8 mouse cellular contexts compared by ENCODE assay signal in the genomic region with DNA sequence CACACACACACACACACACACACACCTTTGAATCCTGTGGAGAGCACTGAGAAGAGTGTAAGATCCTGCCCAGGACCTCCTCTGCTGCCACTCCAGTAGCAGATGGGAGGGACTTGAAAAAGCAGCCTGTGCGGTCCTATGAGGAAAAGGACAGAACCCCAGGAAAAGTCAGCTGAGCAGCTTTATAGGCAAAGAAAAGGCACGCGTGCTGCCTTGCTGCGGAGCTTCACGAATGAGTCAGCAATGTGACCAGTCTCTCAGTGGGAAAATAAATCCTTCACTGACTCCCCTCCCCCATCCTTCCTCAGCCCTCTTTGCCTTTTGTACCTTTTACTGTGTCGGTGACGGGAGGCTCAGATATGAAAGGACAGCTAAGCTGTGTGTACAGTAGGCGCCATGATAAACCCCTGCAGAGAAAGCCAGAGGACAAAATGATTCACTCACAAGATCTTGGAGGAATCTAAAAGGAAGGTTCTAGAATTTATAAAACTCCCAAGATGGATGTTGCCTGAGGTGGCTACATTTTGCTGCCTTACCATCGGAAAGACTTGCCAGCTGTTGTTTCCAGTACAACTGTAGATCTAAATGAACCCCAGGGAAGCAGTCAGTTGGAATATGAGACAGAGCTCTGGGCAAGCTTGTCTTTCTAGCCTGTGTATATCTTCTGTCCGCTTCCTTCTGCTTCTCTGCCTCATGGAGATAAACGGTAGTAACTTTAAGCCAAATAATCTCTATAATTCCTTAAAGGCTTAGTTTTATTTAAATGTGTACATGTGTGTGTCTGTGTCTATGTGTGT. TPM values are rescaled to one million over a fixed set of nuclear protein-coding genes. Genes with fewer than 3 reads are reported as not detected.
A peak's percentile ranks its signal among the peaks of the same experiment; 100 is the strongest.
DNase-seq lines count a peak whose midpoint lies in the region; ATAC-seq and TF ChIP-seq lines count a peak whose summit lies in the region.

No protein-coding gene starts in this region.

- peak; percentile 17 to 58 for DNase-seq in adrenal gland, postnatal 36 days
- DNase-seq in adrenal gland, adult 18-20 months (ENCODE audit: low spot score in 2 of 2): no peak
- peak; percentile 9 for DNase-seq in lung, postnatal 36 days
- no peak for DNase-seq in lung, adult 2 months
- no peak for DNase-seq in thymus, postnatal 25 days
- DNase-seq in spleen, postnatal 36 days (ENCODE audit: low spot score in 2 of 2): no peak

- 65% methylated on average over 11 of the region's 11 CpGs for WGBS in lung, adult 2 months
- 33% methylated on average over 11 of the region's 11 CpGs for WGBS in kidney, embryonic 16.5 days
- 34% methylated on average over 11 of the region's 11 CpGs for WGBS in stomach, embryonic 15.5 days

- peak overlapping the region; percentile 65; the same call in 1 of the 2 replicates for H3K27ac ChIP-seq in kidney, embryonic 16.5 days (ENCODE audit: low read length)
- peak overlapping the region; percentile 46 for H3K27ac ChIP-seq in stomach, embryonic 15.5 days

- TF ChIP-seq CTCF in lung, adult 2 months (IDR thresholded peaks at IDR 0.05; ENCODE audit: insufficient read depth, low read length): no peak

- peak overlapping the region; percentile 16; the same call in 1 of the 2 replicates for H3K4me2 ChIP-seq in kidney, embryonic 16.5 days (replicated peaks; ENCODE audit: low read depth, low read length)
- peak overlapping the region; percentile 19; the same call in 1 of the 2 replicates for H3K4me2 ChIP-seq in stomach, embryonic 15.5 days

- H3K27me3 ChIP-seq in kidney, embryonic 16.5 days (ENCODE audit: insufficient read depth, low read length): no peaks in the 10 kb centered on the region
- no peaks in the 10 kb centered on the region for H3K27me3 ChIP-seq in stomach, embryonic 15.5 days (replicated peaks)

- no peaks in the 10 kb centered on the region for H3K4me1 ChIP-seq in lung, adult 2 months (ENCODE audit: control insufficient read depth, insufficient read depth, low read length)
- peaks cover 16% of the 10 kb centered on the region for H3K4me1 ChIP-seq in kidney, embryonic 16.5 days (ENCODE audit: insufficient read depth, low read length)
- peaks cover 8% of the 10 kb centered on the region; the same call in 1 of the 2 replicates for H3K4me1 ChIP-seq in stomach, embryonic 15.5 days

- H3K9me3 ChIP-seq in kidney, embryonic 16.5 days (ENCODE audit: low read length): peaks cover 6% of the 10 kb centered on the region; the same call in 1 of the 2 replicates
- H3K9me3 ChIP-seq in stomach, embryonic 15.5 days: no peaks in the 10 kb centered on the region

- 0 out of 2 replicates have a peak overlapping the region, but pooled peaks have one; percentile 19 for H3K9ac ChIP-seq in kidney, embryonic 16.5 days (replicated peaks; ENCODE audit: low read length)
- H3K9ac ChIP-seq in stomach, embryonic 15.5 days: no peak overlapping the region

- H3K36me3 ChIP-seq in kidney, embryonic 16.5 days (ENCODE audit: insufficient read depth, low read length): peaks cover 59% of the 10 kb centered on the region
- peaks cover 20% of the 10 kb centered on the region for H3K36me3 ChIP-seq in stomach, embryonic 15.5 days

- peak; percentile 67; the same call in 1 of the 2 replicates for ATAC-seq in kidney, embryonic 16.5 days (ENCODE audit: low FRiP score, low TSS enrichment)
- ATAC-seq in stomach, embryonic 15.5 days (ENCODE audit: insufficient read depth, low FRiP score, low read depth): peak; percentile 68

- no peak for TF ChIP-seq POLR2A in lung, adult 2 months (IDR thresholded peaks at IDR 0.05; ENCODE audit: borderline replicate concordance, extremely low read depth, low read depth, low read length)

- no peak overlapping the region for H3K4me3 ChIP-seq in lung, adult 2 months (replicated peaks; ENCODE audit: extremely low read depth, low read depth, low read length)
- no peak overlapping the region for H3K4me3 ChIP-seq in kidney, embryonic 16.5 days (ENCODE audit: low read length)
- no peak overlapping the region for H3K4me3 ChIP-seq in stomach, embryonic 15.5 days (replicated peaks)

RNA-seq across cellular contexts. Expression of gene Znhit6, which starts 26.6 kb away (rescaled TPM):
- total RNA-seq in adrenal gland, postnatal 36 days (2021): 10 to 100 TPM; 17.4 to 17.7 TPM
- 10 to 100 TPM; 13.0 to 17.6 TPM for total RNA-seq in adrenal gland, adult 18-20 months (2021)
- polyA plus RNA-seq in lung, adult 2 months (2012; rRNA removed): 1.8 and 4.2 TPM in 2 replicates
- 34.4 and 37.4 TPM in 2 replicates for polyA plus RNA-seq in kidney, embryonic 16.5 days (2015; fragmentation: Nextera tagmentation; extraction: Ambion mirVana)
- 29.8 and 30.2 TPM in 2 replicates for polyA plus RNA-seq in stomach, embryonic 15.5 days (2015; fragmentation: Nextera tagmentation; extraction: Ambion mirVana)

RNA-seq across cellular contexts. Expression of gene Ccn1, which starts 47.2 kb away (rescaled TPM):
- 10 to 100 TPM; 19.4 to 25.8 TPM for total RNA-seq in adrenal gland, postnatal 36 days (2021)
- 10 to 100 TPM; 12.8 to 37.4 TPM for total RNA-seq in adrenal gland, adult 18-20 months (2021)
- polyA plus RNA-seq in lung, adult 2 months (2012; rRNA removed): 79.9 and 102 TPM in 2 replicates
- 78.3 and 81.5 TPM in 2 replicates for polyA plus RNA-seq in kidney, embryonic 16.5 days (2015; fragmentation: Nextera tagmentation; extraction: Ambion mirVana)
- 39.7 and 45.1 TPM in 2 replicates for polyA plus RNA-seq in stomach, embryonic 15.5 days (2015; fragmentation: Nextera tagmentation; extraction: Ambion mirVana)

Comparison
In these comparisons a context has a peak if more than half of its experiments do, and no peak if none do; other contexts are left out.
1. DNase-seq: peak in adrenal gland, postnatal 36 days (2 of 2) and lung, postnatal 36 days (single experiment); none in adrenal gland, adult 18-20 months (0 of 2), lung, adult 2 months (single experiment), thymus, postnatal 25 days (single experiment) and spleen, postnatal 36 days (0 of 2).